Mouse (Mus musculus) heart, embryonic 13.5 days (tissue): Measurements from ENCODE around the gene Gse1. TPM values are rescaled to one million over a fixed set of nuclear protein-coding genes. Genes with fewer than 3 reads are reported as not detected.

Experiments used
- ATAC-seq: fragments of 200-750 bp; cut with Nextera tagmentation; 2 replicates; pipeline ENCODE4 v1.8.0; 2017; ENCODE audit warnings: moderate TSS enrichment; ENCODE audit not compliant: insufficient number of reproducible peaks, low FRiP score, low TSS enrichment; ENCODE audit errors: extremely low read depth
- H3K27ac ChIP-seq: fragments of 300-500 bp; sonication (generic); replicated peaks from 2 replicates; pipeline ENCODE4 v1.5.1; 2015; ENCODE audit warnings: moderate library complexity, mild to moderate bottlenecking, inconsistent platforms
- H3K27me3 ChIP-seq: fragments of 300-500 bp; sonication (generic); replicated peaks from 2 replicates; pipeline ENCODE4 v1.6.1; 2015; ENCODE audit warnings: mild to moderate bottlenecking, inconsistent platforms
- H3K36me3 ChIP-seq: fragments of 300-500 bp; sonication (generic); 2 replicates; pipeline ENCODE4 v1.6.1; 2015; ENCODE audit warnings: mild to moderate bottlenecking, inconsistent platforms
- H3K4me1 ChIP-seq: fragments of 300-500 bp; sonication (generic); 2 replicates; pipeline ENCODE4 v1.6.1; 2015; ENCODE audit warnings: inconsistent platforms
- H3K4me2 ChIP-seq: fragments of 300-500 bp; sonication (generic); 2 replicates; pipeline ENCODE4 v1.6.1; 2015; ENCODE audit warnings: inconsistent platforms, mild to moderate bottlenecking, moderate library complexity
- H3K4me3 ChIP-seq: fragments of 300-500 bp; sonication (generic); 2 replicates; pipeline ENCODE4 v1.5.1; 2015; ENCODE audit warnings: moderate library complexity, mild to moderate bottlenecking, inconsistent platforms
- H3K9ac ChIP-seq: fragments of 300-500 bp; sonication (generic); 2 replicates; pipeline ENCODE4 v1.6.1; 2015; ENCODE audit warnings: inconsistent platforms, mild to moderate bottlenecking, moderate library complexity
- H3K9me3 ChIP-seq: fragments of 300-500 bp; sonication (generic); 2 replicates; pipeline ENCODE4 v1.6.1; 2016; ENCODE audit warnings: inconsistent platforms
- WGBS: fragments of 180-500 bp; shearing (Covaris S2); methylation state at CpG from one replicate; pipeline ENCODE4 v1.1.7; 2015; ENCODE audit warnings: mixed read lengths; 5-methylcytosine and 5-hydroxymethylcytosine counted together
- polyA plus RNA-seq: library from polyadenylated mRNA; unstranded; fragments of >200 nt; fragmentation: Nextera tagmentation; extraction: Ambion mirVana; gene quantifications from 2 replicates; pipeline ENCODE4 v1.2.1, GENCODE M21; 2015

Gse1 gene
- polyA plus RNA-seq, 1 experiment from 2014 or later: 8.5 TPM

DNA sequence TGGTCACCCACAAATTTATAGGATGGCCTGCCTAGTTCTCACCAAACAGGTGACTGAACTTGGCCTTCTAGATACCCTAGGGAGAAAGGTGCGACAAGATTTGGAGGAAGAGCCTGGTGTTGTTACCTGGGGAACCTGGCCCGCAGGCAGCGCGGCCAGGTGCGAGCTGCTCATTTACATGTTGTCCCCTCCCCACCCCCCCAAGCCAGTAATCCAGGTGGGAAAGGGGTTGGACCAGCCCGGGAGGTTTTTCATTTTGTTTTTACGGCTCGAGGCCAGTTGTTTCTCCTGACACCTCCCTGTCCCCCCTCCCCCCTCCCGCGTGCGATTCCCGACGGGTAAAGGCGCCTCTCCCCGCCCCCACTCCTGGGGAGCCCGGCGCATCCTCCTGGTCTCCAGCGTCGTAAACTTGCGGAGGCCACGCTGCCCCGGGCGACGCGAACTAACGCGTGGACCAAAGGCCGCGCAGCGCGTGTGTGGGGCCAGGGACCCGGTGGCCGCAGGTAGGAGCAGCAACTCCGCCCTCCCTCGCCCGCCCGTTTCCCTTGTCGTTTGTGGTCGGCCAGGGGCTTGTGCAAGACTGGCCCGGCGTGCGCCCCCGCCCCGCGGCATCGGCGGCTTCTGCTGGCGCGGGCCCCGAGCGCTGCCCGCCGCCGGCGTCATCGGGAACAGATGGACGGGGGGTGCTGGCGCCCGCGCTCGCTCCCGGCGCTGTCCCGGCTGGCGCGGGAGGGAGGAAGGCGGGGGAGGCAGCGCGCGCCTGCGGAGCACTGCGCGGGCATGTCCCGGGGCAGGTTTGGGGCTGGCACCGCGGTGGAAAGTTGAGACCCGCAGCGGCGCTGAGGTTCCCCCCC lies 307.4 kb downstream of the Gse1 start:
- H3K9me3 ChIP-seq: no peaks in the 10 kb centered on the region
- H3K27me3 ChIP-seq: 0 out of 2 replicates have a peak, but pooled peaks cover 3% of the 10 kb centered on the region
- H3K4me1 ChIP-seq: peaks cover 90% of the 10 kb centered on the region
- WGBS: under 1% methylated on average over 72 of the region's 79 CpGs
- H3K4me3 ChIP-seq: peak overlapping the region; percentile 74
- peak overlapping the region; percentile 92 for H3K9ac ChIP-seq
- ATAC-seq: no peak
- H3K36me3 ChIP-seq: no peaks in the 10 kb centered on the region
- H3K4me2 ChIP-seq: peak overlapping the region; percentile 99
- H3K27ac ChIP-seq: peak overlapping the region; percentile 96

DNA sequence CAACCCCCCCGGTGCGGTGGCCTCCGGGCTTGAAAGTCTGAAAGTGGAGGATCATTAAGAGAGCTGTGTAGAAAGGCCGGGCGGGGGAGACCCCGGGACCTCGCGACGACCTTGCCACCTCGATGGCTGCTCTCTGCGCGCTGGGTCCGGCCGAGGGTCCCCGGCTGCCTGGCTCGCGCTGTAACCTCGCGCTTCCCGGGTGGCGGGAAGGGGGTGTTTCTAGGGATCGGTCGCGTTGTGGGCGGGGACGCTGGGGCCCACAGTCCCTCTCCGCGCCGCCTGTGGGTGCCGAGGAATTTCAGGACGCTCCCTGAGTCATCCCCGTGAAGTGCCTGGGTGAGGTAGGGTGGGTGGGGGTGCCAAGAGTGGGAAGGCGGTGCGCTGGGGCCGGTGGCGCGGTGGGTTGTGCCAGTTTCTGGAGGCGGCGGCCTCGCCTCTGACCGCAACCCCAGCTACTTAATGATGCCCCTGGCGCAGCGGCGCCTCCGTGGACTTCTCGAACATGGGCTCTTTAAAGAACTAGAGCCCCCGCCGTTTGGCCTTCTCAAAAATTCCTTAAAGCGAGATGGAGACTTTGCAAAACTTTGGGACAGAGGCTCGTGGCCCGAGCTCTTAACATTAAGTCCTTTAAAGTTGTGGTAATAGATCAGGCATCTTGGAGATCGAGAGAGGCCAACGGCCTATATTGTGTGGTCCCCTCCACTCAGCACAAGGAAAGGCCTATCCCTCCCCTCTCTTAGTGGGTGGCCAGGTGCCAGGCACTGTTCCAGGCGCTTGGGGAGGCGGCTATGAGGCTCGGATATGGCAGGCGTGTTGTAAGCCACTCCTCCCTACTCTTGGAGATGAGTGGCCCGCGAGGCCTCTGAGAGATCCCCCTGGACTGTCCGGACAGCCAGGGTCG lies 308.3 kb downstream of the Gse1 start:
- Histone ChIP-seq H3K9me3 (no peaks in the 10 kb centered on the region), H3K9ac (peak overlapping the region; percentile 92), H3K4me1 (peaks cover 92% of the 10 kb centered on the region), H3K27ac (peak overlapping the region; percentile 96), H3K36me3 (no peaks in the 10 kb centered on the region), H3K4me2 (peak overlapping the region; percentile 99), H3K27me3 (0 out of 2 replicates have a peak, but pooled peaks cover 3% of the 10 kb centered on the region), H3K4me3 (peak overlapping the region; percentile 74)
- WGBS: under 1% methylated on average over 61 of the region's 61 CpGs
- no peak; the same call in 1 of the 2 replicates for ATAC-seq

DNA sequence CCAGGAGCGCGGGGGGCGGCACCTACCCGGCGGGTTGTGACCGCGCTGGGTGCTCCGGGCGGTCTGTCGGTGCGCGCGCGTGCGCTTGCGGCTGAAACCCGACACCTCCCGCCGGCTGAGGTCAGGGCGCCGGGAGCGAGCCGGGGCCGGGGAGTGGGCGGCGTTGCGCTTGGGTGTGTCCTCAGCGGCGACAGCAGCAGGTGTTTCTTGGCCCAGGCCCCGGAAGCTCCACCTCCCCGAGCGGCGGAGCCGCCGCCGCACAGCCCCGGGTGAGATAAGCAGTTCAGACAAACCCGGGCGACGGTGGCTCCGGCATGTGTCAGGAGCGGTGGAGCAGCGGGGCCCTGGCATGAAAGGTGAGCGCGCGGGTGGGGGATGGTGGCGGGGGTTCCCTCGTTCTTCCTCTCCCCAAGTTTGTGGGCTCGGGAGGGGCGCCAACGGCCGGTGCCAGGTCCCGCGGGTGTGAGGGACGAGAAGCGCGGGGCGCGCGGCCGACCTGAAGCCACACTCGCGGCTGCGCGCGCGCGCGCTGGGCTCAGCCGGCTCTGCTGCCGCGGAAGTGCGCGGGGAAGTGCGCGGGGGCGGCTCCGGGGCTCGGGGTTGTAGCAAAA lies 309.1 kb downstream of the Gse1 start:
- H3K4me3 ChIP-seq: peak overlapping the region; percentile 74
- H3K9ac ChIP-seq: peak overlapping the region; percentile 92
- WGBS: under 1% methylated on average over 74 of the region's 79 CpGs
- peak overlapping the region; percentile 99 for H3K4me2 ChIP-seq
- H3K9me3 ChIP-seq: no peaks in the 10 kb centered on the region
- H3K36me3 ChIP-seq: no peaks in the 10 kb centered on the region
- peaks cover 92% of the 10 kb centered on the region for H3K4me1 ChIP-seq
- peak overlapping the region; percentile 96 for H3K27ac ChIP-seq
- peak; percentile 64 for ATAC-seq
- H3K27me3 ChIP-seq: 0 out of 2 replicates have a peak, but pooled peaks cover 3% of the 10 kb centered on the region

DNA sequence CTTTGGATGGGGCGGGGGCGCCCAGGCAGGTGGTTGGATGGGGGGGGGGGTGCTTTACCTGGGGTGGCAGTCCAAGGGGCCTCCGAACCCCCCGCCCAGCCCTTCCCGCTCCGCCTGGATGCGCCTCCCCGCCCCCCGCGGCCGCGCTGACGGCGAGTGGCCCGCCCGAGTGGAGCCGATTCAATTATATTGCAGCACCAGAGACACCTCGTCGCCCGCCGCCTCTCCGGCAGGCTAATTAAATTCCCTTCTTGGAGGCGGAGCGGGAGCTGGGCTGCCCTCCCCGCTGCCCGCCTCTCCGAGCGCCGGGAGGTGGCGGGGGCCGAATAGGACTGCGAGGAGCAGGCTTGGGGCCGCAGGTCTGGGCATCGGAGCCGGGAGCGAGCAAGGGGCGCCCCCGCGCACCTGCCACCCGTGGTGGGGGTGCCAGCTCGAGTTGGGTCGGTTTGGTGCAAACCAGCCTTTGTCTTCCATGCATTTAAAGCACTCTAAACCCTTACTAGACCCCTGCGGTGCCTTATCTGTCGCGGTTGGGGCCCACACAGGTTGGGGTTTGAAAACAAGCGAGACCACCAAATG lies 309.7 kb downstream of the Gse1 start:
- peak overlapping the region; percentile 99 for H3K4me2 ChIP-seq
- peaks cover 92% of the 10 kb centered on the region for H3K4me1 ChIP-seq
- H3K27ac ChIP-seq: peak overlapping the region; percentile 96
- ATAC-seq: no peak
- under 1% methylated on average over 42 of the region's 46 CpGs for WGBS
- no peaks in the 10 kb centered on the region for H3K9me3 ChIP-seq
- H3K36me3 ChIP-seq: no peaks in the 10 kb centered on the region
- 0 out of 2 replicates have a peak, but pooled peaks cover 3% of the 10 kb centered on the region for H3K27me3 ChIP-seq
- peak overlapping the region; percentile 74 for H3K4me3 ChIP-seq
- peak overlapping the region; percentile 92 for H3K9ac ChIP-seq

DNA sequence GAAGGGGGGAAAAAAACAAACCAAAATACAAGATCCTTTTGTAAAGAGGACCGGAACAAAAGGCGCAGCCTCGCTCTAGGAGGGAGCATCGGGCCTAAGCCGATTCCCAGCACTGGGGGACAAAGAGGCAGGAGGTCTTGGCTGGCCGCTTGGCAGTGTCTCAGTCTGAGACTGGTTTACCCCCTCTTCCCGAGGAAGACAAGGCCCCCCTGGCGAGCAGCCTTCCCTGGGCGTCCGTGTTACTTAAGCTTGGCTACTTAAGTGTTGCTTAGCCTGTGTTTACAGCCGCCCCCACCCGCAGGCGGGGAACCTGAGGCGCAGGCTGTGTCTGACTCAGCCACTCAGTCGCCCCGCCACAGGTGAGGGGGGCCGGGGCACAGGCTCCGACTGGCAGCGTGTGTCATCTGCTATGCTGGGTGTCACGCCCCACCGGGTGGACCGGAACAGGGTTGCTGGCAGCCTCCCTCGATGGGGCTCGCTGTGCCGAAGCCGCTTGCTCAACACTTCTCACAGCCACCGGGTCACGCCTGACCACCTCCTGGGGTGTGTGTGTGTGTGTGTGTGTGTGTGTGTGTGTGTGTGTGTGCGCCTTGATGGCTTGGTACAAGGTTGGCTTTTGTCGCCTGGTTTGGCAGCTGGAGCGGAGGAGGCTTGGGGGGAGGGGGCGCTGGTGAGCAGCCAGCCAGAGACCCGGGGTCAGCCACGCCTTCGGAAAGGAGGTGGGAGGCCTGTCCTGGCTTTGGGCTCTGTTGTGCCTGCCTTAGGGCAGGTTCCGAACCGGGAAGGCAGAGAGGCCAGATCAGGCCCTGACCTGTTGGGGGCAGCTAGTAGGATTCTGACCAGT lies 310.4 kb downstream of the Gse1 start:
- 2% methylated on average over 37 of the region's 37 CpGs for WGBS
- peaks cover 92% of the 10 kb centered on the region for H3K4me1 ChIP-seq
- ATAC-seq: no peak

DNA sequence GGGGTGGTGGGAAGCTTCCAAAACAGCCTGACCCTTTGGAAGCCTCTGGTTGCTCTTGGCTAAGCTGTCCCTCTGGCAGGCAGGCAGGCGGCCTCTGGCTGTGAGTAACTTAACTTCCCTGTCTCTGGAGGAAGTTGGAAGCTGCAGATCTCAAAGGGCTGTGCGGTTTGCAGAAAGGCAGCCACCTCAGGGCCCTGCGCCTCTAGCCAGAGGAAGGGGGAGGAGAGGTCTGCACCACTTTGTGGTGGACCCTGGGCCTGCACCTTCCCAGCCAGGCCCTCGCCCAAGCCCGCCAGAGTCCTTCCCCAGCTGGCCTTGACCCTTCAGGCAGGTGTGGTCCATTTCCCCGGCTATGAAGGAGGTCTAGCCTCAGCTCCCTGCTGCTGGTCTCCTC lies 311.1 kb downstream of the Gse1 start:
- H3K36me3 ChIP-seq: no peaks in the 10 kb centered on the region
- H3K4me2 ChIP-seq: peak overlapping the region; percentile 99
- no peaks in the 10 kb centered on the region for H3K27me3 ChIP-seq
- WGBS: 42% methylated on average over 6 of the region's 6 CpGs
- H3K4me1 ChIP-seq: peaks cover 92% of the 10 kb centered on the region
- ATAC-seq: no peak
- no peaks in the 10 kb centered on the region for H3K9me3 ChIP-seq
- H3K4me3 ChIP-seq: peak overlapping the region; percentile 74
- peak overlapping the region; percentile 96 for H3K27ac ChIP-seq
- H3K9ac ChIP-seq: peak overlapping the region; percentile 92

More for the DNA sequence above, 310.4 kb downstream of the Gse1 start:
- Histone ChIP-seq H3K9ac (peak overlapping the region; percentile 92), H3K4me3 (peak overlapping the region; percentile 74), H3K27ac (peak overlapping the region; percentile 96), H3K27me3 (0 out of 2 replicates have a peak, but pooled peaks cover 3% of the 10 kb centered on the region), H3K4me2 (peak overlapping the region; percentile 99), H3K9me3 (no peaks in the 10 kb centered on the region), H3K36me3 (no peaks in the 10 kb centered on the region)

DNA sequence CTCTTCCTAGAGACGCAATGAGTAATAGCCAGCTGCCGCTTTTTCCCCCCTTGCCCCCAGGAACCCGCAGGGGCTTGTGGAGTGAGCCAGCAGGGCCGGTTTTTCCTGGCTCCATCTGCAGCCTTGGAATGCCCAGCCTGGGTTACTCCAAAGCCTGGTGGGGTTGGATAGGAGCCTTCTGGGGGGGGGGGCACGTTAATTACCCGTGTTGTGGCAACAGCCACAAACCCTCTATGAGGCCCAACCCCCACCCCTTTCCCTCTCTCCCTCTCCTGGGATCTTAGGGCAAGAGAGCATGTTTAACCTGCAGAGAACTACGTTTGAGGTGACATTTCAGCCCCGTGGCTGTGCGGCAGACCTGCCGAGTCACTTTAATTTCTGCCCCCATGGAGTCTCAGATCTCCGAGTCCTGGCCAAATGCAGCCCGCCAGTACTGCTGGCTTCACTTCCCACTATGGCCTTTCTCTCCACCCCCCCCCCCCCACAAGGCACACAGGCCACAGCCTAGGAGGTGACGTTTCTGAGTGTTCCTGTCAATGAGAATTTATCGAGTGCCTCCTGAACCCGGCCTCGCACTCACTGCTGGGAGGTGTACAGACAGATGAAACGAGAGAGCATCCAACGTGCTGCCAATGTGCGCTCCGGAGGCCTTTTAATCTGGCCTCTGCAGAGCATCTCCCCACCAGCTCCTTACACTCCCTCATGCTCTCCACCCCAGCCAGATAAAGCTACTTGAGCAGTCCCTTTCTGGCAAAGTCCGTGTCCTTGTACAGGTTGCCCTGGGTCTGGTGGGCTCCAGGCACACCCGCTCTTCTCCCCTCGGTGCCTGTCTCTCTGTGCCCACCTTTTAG lies 311.7 kb downstream of the Gse1 start:
- H3K4me1 ChIP-seq: peaks cover 90% of the 10 kb centered on the region

DNA sequence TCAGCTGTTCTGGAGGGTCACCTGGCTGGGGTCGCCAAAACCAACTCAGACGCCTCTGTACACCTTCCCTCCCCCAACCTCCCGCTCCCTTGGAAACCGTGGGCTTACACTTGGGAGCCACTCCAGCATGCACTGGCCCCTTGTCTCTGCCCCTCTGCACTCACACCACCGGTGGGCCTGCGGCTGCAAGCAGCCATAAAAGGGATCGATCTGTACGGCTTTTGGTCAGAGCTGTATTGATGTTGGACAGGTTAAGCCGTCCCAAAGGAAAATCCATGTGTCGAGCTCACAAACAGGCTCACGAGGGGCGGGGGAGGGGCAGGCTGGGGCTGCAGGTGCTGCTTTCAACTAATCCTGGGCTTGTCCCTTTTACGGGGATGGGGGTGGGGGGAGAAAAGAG lies 314.7 kb downstream of the Gse1 start:
- 28% methylated on average over 13 of the region's 13 CpGs for WGBS
- Histone ChIP-seq H3K4me1 (peaks cover 98% of the 10 kb centered on the region), H3K9me3 (no peaks in the 10 kb centered on the region), H3K27ac (peak overlapping the region; percentile 88), H3K9ac (peak overlapping the region; percentile 69; the same call in 1 of the 2 replicates), H3K27me3 (no peaks in the 10 kb centered on the region), H3K4me2 (peak overlapping the region; percentile 30), H3K4me3 (no peak overlapping the region), H3K36me3 (0 out of 2 replicates have a peak, but pooled peaks cover 2% of the 10 kb centered on the region)
- ATAC-seq: no peak

More for the DNA sequence above, 311.7 kb downstream of the Gse1 start:
- 28% methylated on average over 23 of the region's 23 CpGs for WGBS
- Histone ChIP-seq H3K36me3 (no peaks in the 10 kb centered on the region), H3K27ac (peak overlapping the region; percentile 96), H3K27me3 (no peaks in the 10 kb centered on the region), H3K4me2 (peak overlapping the region; percentile 99), H3K9me3 (no peaks in the 10 kb centered on the region), H3K4me3 (peak overlapping the region; percentile 74), H3K9ac (peak overlapping the region; percentile 92)
- ATAC-seq: no peak

DNA sequence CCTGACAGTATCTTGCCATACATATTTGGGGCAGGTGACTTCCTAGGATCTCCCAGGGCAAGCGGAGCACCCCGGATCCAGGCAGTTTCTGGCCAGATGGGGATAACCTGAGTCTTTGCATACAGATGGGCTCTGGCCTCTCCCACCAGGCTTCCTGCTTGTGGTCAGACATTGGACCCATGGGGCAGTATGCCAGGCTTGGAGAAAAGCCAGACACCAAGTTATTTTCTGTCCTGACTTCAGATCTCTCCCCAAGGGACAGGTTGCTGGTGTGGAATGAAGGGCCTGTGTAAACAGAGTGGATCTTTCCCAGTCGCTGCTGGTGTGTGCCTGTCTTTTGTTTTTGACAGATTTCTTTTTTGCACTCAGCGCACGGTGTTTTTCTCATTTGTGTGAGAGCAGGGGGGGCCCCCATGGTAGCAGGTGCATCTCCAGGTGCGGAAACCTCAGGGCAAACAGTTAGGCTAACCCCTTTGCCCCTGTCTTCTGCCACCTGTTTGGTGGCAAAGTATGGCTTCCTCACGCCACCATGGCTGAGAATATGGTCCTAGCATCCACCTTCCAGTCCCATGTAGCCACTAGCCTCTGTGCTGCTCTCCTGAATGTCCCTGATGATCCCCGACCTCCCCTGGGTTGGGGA lies 315.3 kb downstream of the Gse1 start:
- no peak for ATAC-seq

More for the DNA sequence above, 315.3 kb downstream of the Gse1 start:
- Histone ChIP-seq H3K4me3 (no peak overlapping the region), H3K4me2 (peak overlapping the region; percentile 30), H3K4me1 (peaks cover 98% of the 10 kb centered on the region), H3K36me3 (0 out of 2 replicates have a peak, but pooled peaks cover 2% of the 10 kb centered on the region), H3K27ac (peak overlapping the region; percentile 88), H3K9me3 (no peaks in the 10 kb centered on the region), H3K27me3 (no peaks in the 10 kb centered on the region), H3K9ac (peak overlapping the region; percentile 69)
- 51% methylated on average over 8 of the region's 8 CpGs for WGBS
